Mouse (Mus musculus) CH12.LX (cell line): ENCODE measurements at regions not wholly inside any gene's neighbourhood (a gene's known extent, or its start where the extent isn't known, plus 50 kb on each side); places are given as distances from the start of the nearest gene placed in this dataset.

Experiments used
- DNase-seq: peaks from one replicate; pipeline ENCODE4 v3.0.0-alpha.2; 2013; ENCODE audit errors: extremely low read depth
- H3K27ac ChIP-seq: 2 replicates; pipeline ENCODE4 v1.5.1; 2012; ENCODE audit warnings: low read depth, mild to moderate bottlenecking, control low read depth, moderate library complexity; ENCODE audit not compliant: insufficient read depth
- H3K27me3 ChIP-seq: replicated peaks from 2 replicates; pipeline ENCODE3; 2012; ENCODE audit warnings: inconsistent platforms
- H3K36me3 ChIP-seq, 2 experiments: replicated peaks in 1 of 2; 2 replicates each; pipeline versions ENCODE3 to v1.6.1; 2012; ENCODE audit warnings: inconsistent platforms in 1 of 2, low read length in 1 of 2, mild to moderate bottlenecking in 1 of 2, mixed read lengths in 1 of 2, moderate library complexity in 1 of 2; ENCODE audit not compliant: control insufficient read depth in 1 of 2, insufficient read depth in 1 of 2
- H3K4me1 ChIP-seq, 2 experiments: 2 replicates each; pipeline ENCODE4 v1.6.1; 2012; ENCODE audit warnings: inconsistent platforms in 1 of 2, moderate library complexity in 1 of 2; ENCODE audit not compliant: insufficient read depth in 2 of 2, control insufficient read depth in 1 of 2
- H3K4me2 ChIP-seq: 2 replicates; pipeline ENCODE4 v1.6.1; 2012; ENCODE audit warnings: low read depth, mild to moderate bottlenecking, control low read depth; ENCODE audit not compliant: poor library complexity, insufficient read depth, severe bottlenecking
- H3K4me3 ChIP-seq, 3 experiments: fragments of 150-350 bp in 1 of 3; sonication (generic) in 1 of 3; replicated peaks in 1 of 3; 2 replicates each; pipeline versions ENCODE3 to v1.5.1; 2011 to 2012; ENCODE audit warnings: low read depth in 2 of 3, low read length in 2 of 3, mild to moderate bottlenecking in 2 of 3, moderate library complexity in 2 of 3, control low read depth in 1 of 3, improper control_type of control experiment in 1 of 3, inconsistent platforms in 1 of 3, mixed read lengths in 1 of 3; ENCODE audit not compliant: poor library complexity in 1 of 3
- H3K79me2 ChIP-seq: replicated peaks from 2 replicates; pipeline ENCODE4 v1.6.1; 2012; ENCODE audit warnings: mild to moderate bottlenecking, moderate library complexity; ENCODE audit not compliant: control insufficient read depth, poor library complexity, insufficient read depth, severe bottlenecking; ENCODE audit errors: extremely low read depth
- H3K9ac ChIP-seq: 2 replicates; pipeline ENCODE4 v1.6.1; 2012; ENCODE audit warnings: low read depth, mild to moderate bottlenecking, control low read depth, moderate library complexity; ENCODE audit not compliant: insufficient read depth
- H3K9me3 ChIP-seq: replicated peaks from 2 replicates; pipeline ENCODE3; 2012; ENCODE audit warnings: low read length, inconsistent platforms, mixed read lengths
- BHLHE40 ChIP-seq: IDR thresholded peaks from 2 replicates; pipeline ENCODE4 v1.6.1; 2011; ENCODE audit warnings: mild to moderate bottlenecking, low read depth, low read length, improper control_type of control experiment
- CHD1 ChIP-seq: IDR thresholded peaks from 2 replicates; pipeline ENCODE4 v1.6.1; 2012; ENCODE audit warnings: low read depth, low read length, improper control_type of control experiment, inconsistent platforms
- CHD2 ChIP-seq: IDR thresholded peaks from 2 replicates; pipeline ENCODE4 v1.6.1; 2011; ENCODE audit warnings: low read length, improper control_type of control experiment
- CTCF ChIP-seq, 2 experiments: IDR thresholded peaks in 1 of 2; conservative IDR thresholded peaks in 1 of 2; 2 replicates each; pipeline ENCODE4 v1.5.1; 2011 to 2012; ENCODE audit warnings: low read depth in 2 of 2, low read length in 2 of 2, improper control_type of control experiment in 1 of 2, inconsistent platforms in 1 of 2, mild to moderate bottlenecking in 1 of 2, moderate library complexity in 1 of 2
- E2F4 ChIP-seq: IDR thresholded peaks from 2 replicates; pipeline ENCODE4 v1.6.1; 2011; ENCODE audit warnings: low read depth, low read length, improper control_type of control experiment; ENCODE audit not compliant: insufficient replicate concordance
- EP300 ChIP-seq: IDR thresholded peaks from 2 replicates; pipeline ENCODE4 v1.6.1; 2011; ENCODE audit warnings: low read length, improper control_type of control experiment
- ETS1 ChIP-seq: conservative IDR thresholded peaks from 2 replicates; pipeline ENCODE4 v1.6.1; 2012; ENCODE audit warnings: low read depth, mild to moderate bottlenecking, inconsistent platforms, low read length, improper control_type of control experiment, moderate library complexity
- GABPA ChIP-seq: IDR thresholded peaks from 2 replicates; pipeline ENCODE4 v1.6.1; 2012; ENCODE audit warnings: low read depth, low read length, improper control_type of control experiment, inconsistent platforms; ENCODE audit not compliant: insufficient replicate concordance
- IRF4 ChIP-seq: IDR thresholded peaks from 2 replicates; pipeline ENCODE4 v1.6.1; 2014; ENCODE audit warnings: low read depth, mild to moderate bottlenecking, inconsistent platforms, low read length, improper control_type of control experiment
- JUN ChIP-seq: IDR thresholded peaks from 2 replicates; pipeline ENCODE4 v1.6.1; 2011; ENCODE audit warnings: low read depth, mild to moderate bottlenecking, low read length, improper control_type of control experiment, moderate library complexity; ENCODE audit not compliant: insufficient read depth
- KAT2A ChIP-seq: IDR thresholded peaks from 2 replicates; pipeline ENCODE4 v1.6.1; 2012; ENCODE audit warnings: low read length, improper control_type of control experiment, inconsistent platforms; ENCODE audit not compliant: insufficient replicate concordance
- MAFK ChIP-seq: IDR thresholded peaks from 2 replicates; pipeline ENCODE4 v1.6.1; 2011; ENCODE audit warnings: low read length, improper control_type of control experiment; ENCODE audit not compliant: insufficient replicate concordance
- MEF2A ChIP-seq: IDR thresholded peaks from 2 replicates; pipeline ENCODE4 v1.6.1; 2014; ENCODE audit warnings: low read depth, mild to moderate bottlenecking, inconsistent platforms, low read length, improper control_type of control experiment, borderline replicate concordance
- MYC ChIP-seq: IDR thresholded peaks from 2 replicates; pipeline ENCODE4 v1.6.1; 2011; ENCODE audit warnings: low read depth, mild to moderate bottlenecking, improper control_type of control experiment, low read length
- NELFE ChIP-seq: IDR thresholded peaks from 2 replicates; pipeline ENCODE4 v1.6.1; 2011; ENCODE audit warnings: low read depth, low read length, improper control_type of control experiment
- NRF1 ChIP-seq: IDR thresholded peaks from 2 replicates; pipeline ENCODE4 v1.6.1; 2014; ENCODE audit warnings: low read depth, mild to moderate bottlenecking, inconsistent platforms, low read length, improper control_type of control experiment, moderate library complexity
- PAX5 ChIP-seq: IDR thresholded peaks from 2 replicates; pipeline ENCODE4 v1.6.1; 2012; ENCODE audit warnings: low read length, inconsistent platforms, mixed read lengths
- POLR2AphosphoS2 ChIP-seq: IDR thresholded peaks from 2 replicates; pipeline ENCODE4 v1.6.1; 2011; ENCODE audit warnings: low read depth, low read length, improper control_type of control experiment
- RAD21 ChIP-seq: IDR thresholded peaks from 2 replicates; pipeline ENCODE4 v1.6.1; 2011; ENCODE audit warnings: low read depth, mild to moderate bottlenecking, low read length, improper control_type of control experiment, moderate library complexity
- RCOR1 ChIP-seq: conservative IDR thresholded peaks from 2 replicates; pipeline ENCODE4 v1.6.1; 2012; ENCODE audit warnings: low read depth, mild to moderate bottlenecking, inconsistent platforms, low read length, improper control_type of control experiment
- SMC3 ChIP-seq: IDR thresholded peaks from 2 replicates; pipeline ENCODE4 v1.6.1; 2011; ENCODE audit warnings: low read depth, low read length, improper control_type of control experiment
- TBP ChIP-seq: conservative IDR thresholded peaks from 2 replicates; pipeline ENCODE4 v1.6.1; 2011; ENCODE audit warnings: low read depth, low read length, improper control_type of control experiment
- UBTF ChIP-seq: IDR thresholded peaks from 2 replicates; pipeline ENCODE4 v1.6.1; 2012; ENCODE audit warnings: low read depth, mild to moderate bottlenecking, inconsistent platforms, low read length, improper control_type of control experiment, moderate library complexity
- USF1 ChIP-seq: IDR thresholded peaks from 2 replicates; pipeline ENCODE4 v1.6.1; 2014; ENCODE audit warnings: low read depth, mild to moderate bottlenecking, inconsistent platforms, low read length, improper control_type of control experiment
- USF2 ChIP-seq: conservative IDR thresholded peaks from 2 replicates; pipeline ENCODE4 v1.6.1; 2011; ENCODE audit warnings: low read depth, low read length, improper control_type of control experiment
- ZKSCAN1 ChIP-seq: IDR thresholded peaks from 2 replicates; pipeline ENCODE4 v1.6.1; 2012; ENCODE audit warnings: low read depth, inconsistent platforms, low read length, improper control_type of control experiment, borderline replicate concordance
- ZNF384 ChIP-seq: IDR thresholded peaks from 2 replicates; pipeline ENCODE4 v1.6.1; 2012; ENCODE audit warnings: low read depth, low read length, improper control_type of control experiment, inconsistent platforms
- dilution Hi-C: fragments of 300-500 bp; cut with MboI; formaldehyde crosslinking; loops from 2 replicates; pipeline ENCODE4 v1.14.3; 2020; ENCODE audit warnings: low sequenced_read_pairs; ENCODE audit not compliant: extremely low pct_unique_long_range_greater_than_20kb, extremely low pct_ligation_motif_present
- in situ Hi-C: fragments of 300-500 bp; cut with MboI; formaldehyde crosslinking; loops from 3 replicates; pipeline ENCODE4 v1.14.3; 2019; ENCODE audit warnings: low sequenced_read_pairs, low pct_ligation_motif_present, low pct_unique_long_range_greater_than_20kb, mixed read lengths

GRCm38 (mm10) chr1:161575171-161575570, 80.7 kb downstream of the Tnfsf18 start:
- DNase-seq, result no peak
- Histone ChIP-seq H3K4me2 (no peak overlapping the region), H3K4me1 (no peaks in the 10 kb centered on the region), H3K4me3 (no peak overlapping the region), H3K36me3 (no peaks in the 10 kb centered on the region), H3K79me2 (no peaks in the 10 kb centered on the region), H3K27ac (no peak overlapping the region), H3K9ac (no peak overlapping the region), H3K27me3 (no peaks in the 10 kb centered on the region), H3K9me3 (no peaks in the 10 kb centered on the region)
- dilution Hi-C loops (no loop called here), in situ Hi-C loops (no loop called here)
- TF ChIP-seq TBP (no peak), USF2 (no peak), JUN (no peak), E2F4 (no peak)

GRCm38 (mm10) chr1:161570762-161571161, 76.3 kb downstream of the Tnfsf18 start:
- H3K9me3 ChIP-seq, result no peaks in the 10 kb centered on the region

GRCm38 (mm10) chr1:161567826-161568225, 73.4 kb downstream of the Tnfsf18 start:
- Histone ChIP-seq H3K4me2 (no peak overlapping the region), H3K27me3 (no peaks in the 10 kb centered on the region), H3K27ac (no peak overlapping the region), H3K9me3 (no peaks in the 10 kb centered on the region), H3K79me2 (no peaks in the 10 kb centered on the region), H3K4me1 (peaks cover 0 to 5% of the 10 kb centered on the region in 2 experiments; a peak in 1 of 4 replicates), H3K4me3 (no peak overlapping the region), H3K36me3 (no peaks in the 10 kb centered on the region), H3K9ac (no peak overlapping the region)
- no peak for DNase-seq
- in situ Hi-C loops, result no loop called here
- TF ChIP-seq ZNF384, result no peak
- TF ChIP-seq RCOR1, result no peak
- no peak for TF ChIP-seq SMC3
- no peak for TF ChIP-seq CTCF (conservative IDR thresholded peaks at IDR 0.05 in 1 of 2, IDR thresholded peaks at IDR 0.05 in 1 of 2; ENCODE audit: low read depth in 2 of 2, low read length in 2 of 2)
- TF ChIP-seq USF1, result no peak
- no peak for TF ChIP-seq POLR2AphosphoS2
- no peak for TF ChIP-seq GABPA
- no peak for TF ChIP-seq PAX5
- TF ChIP-seq EP300, result no peak
- TF ChIP-seq MAFK, result no peak
- TF ChIP-seq BHLHE40, result no peak
- no peak for TF ChIP-seq USF2
- no peak for TF ChIP-seq IRF4
- TF ChIP-seq CHD1, result no peak
- no peak for TF ChIP-seq MEF2A
- no peak for TF ChIP-seq RAD21
- dilution Hi-C loops, result no loop called here

More at GRCm38 (mm10) chr1:161570762-161571161, 76.3 kb downstream of the Tnfsf18 start:
- no peaks in the 10 kb centered on the region for H3K79me2 ChIP-seq
- H3K4me1 ChIP-seq, result peaks cover 0 to 5% of the 10 kb centered on the region in 2 experiments; a peak in 1 of 4 replicates
- no peak overlapping the region for H3K4me3 ChIP-seq
- H3K4me2 ChIP-seq, result no peak overlapping the region
- no peak overlapping the region for H3K9ac ChIP-seq
- dilution Hi-C loops, result no loop called here
- H3K27me3 ChIP-seq, result no peaks in the 10 kb centered on the region
- no peak for DNase-seq
- TF ChIP-seq NRF1 (no peak), RCOR1 (no peak), CTCF (conservative IDR thresholded peaks at IDR 0.05 in 1 of 2, IDR thresholded peaks at IDR 0.05 in 1 of 2; ENCODE audit: low read depth in 2 of 2, low read length in 2 of 2) (no peak), MYC (no peak), UBTF (no peak), ZKSCAN1 (no peak), NELFE (no peak), KAT2A (no peak), CHD2 (no peak), PAX5 (no peak), ETS1 (no peak), ZNF384 (no peak)
- no peaks in the 10 kb centered on the region for H3K36me3 ChIP-seq
- no peak overlapping the region for H3K27ac ChIP-seq
- in situ Hi-C loops, result no loop called here
